Mouse (Mus musculus): ENCODE data around the gene Rab37.

- TF ChIP-seq USF1 (IDR thresholded peaks at IDR 0.05; ENCODE audit: low read depth) (no peak), MAX (IDR thresholded peaks at IDR 0.05) (no peak), CTCF (IDR thresholded peaks at IDR 0.05; ENCODE audit: control insufficient read depth, insufficient read depth, insufficient read length) (no peak), FOSL1 (IDR thresholded peaks at IDR 0.05; ENCODE audit: insufficient read depth, low read length, poor library complexity, severe bottlenecking) (no peak), CEBPB (IDR thresholded peaks at IDR 0.05; ENCODE audit: low read depth) (no peak), MYOG (IDR thresholded peaks at IDR 0.05; ENCODE audit: control insufficient read depth, extremely low read depth, insufficient read length) (no peak)
These were observed 15.4 kb downstream of the Rab37 start for GRCm38 (mm10) chr11:115106638-115107037.
